Mouse (Mus musculus): Measurements from ENCODE around the gene Bcl2l12.

GRCm38 (mm10) chr7:44981539-44981938 is 17.0 kb downstream of the Bcl2l12 start:
- TF ChIP-seq CTCF (IDR thresholded peaks at IDR 0.05; ENCODE audit: control insufficient read depth, insufficient read depth, insufficient replicate concordance, low read depth, low read length) = no peak
- no peak for TF ChIP-seq POLR2A (IDR thresholded peaks at IDR 0.05; ENCODE audit: control insufficient read depth, low read depth, low read length)
